Mouse (Mus musculus): ENCODE results near the gene Clcc1. TPM values are rescaled to one million over a fixed set of nuclear protein-coding genes. Genes with fewer than 3 reads are reported as not detected.

The Clcc1 gene
- polyA plus RNA-seq, 1 experiment from 2014 or later: 41.4 TPM

- 95% methylated on average over 3 of the region's 3 CpGs for WGBS
- Histone ChIP-seq H3K27me3 (ENCODE audit: control insufficient read depth, insufficient read depth, low read depth, low read length) (no peaks in the 10 kb centered on the region), H3K4me3 (ENCODE audit: low read depth, low read length) (no peak overlapping the region), H3K36me3 (ENCODE audit: control insufficient read depth, insufficient read depth, low read length) (no peaks in the 10 kb centered on the region), H3K4me1 (ENCODE audit: control insufficient read depth, insufficient read depth, low read length) (0 out of 2 replicates have a peak, but pooled peaks cover 2% of the 10 kb centered on the region), H3K9me3 (replicated peaks; ENCODE audit: control insufficient read depth, low read length, poor library complexity, severe bottlenecking) (no peaks in the 10 kb centered on the region), H3K27ac (ENCODE audit: low read length) (no peak overlapping the region), H3K4me2 (ENCODE audit: low read length) (no peak overlapping the region), H3K9ac (ENCODE audit: low read depth, low read length) (no peak overlapping the region)
- no peak for ATAC-seq
Observed at GRCm38 (mm10) chr3:108727776-108728175, 74.1 kb downstream of the Clcc1 start.

Other genes starting within 250 kb of the Clcc1 start
- 27.9 and 33.2 TPM in 2 replicates for gene Celsr2, start 238.4 kb upstream of the Clcc1 start, polyA plus RNA-seq (2015; fragmentation: Nextera tagmentation; extraction: Ambion mirVana)
- 217 and 220 TPM in 2 replicates for gene Sars, start 208.7 kb upstream of the Clcc1 start, polyA plus RNA-seq (2015; fragmentation: Nextera tagmentation; extraction: Ambion mirVana)
- 3.1 and 4.4 TPM in 2 replicates for gene 1700013F07Rik, start 119.8 kb upstream of the Clcc1 start, polyA plus RNA-seq (2015; fragmentation: Nextera tagmentation; extraction: Ambion mirVana)
- gene 5330417C22Rik, start 117.4 kb upstream of the Clcc1 start, polyA plus RNA-seq (2015; fragmentation: Nextera tagmentation; extraction: Ambion mirVana): 20.8 and 21.5 TPM in 2 replicates
- 55.8 and 60.3 TPM in 2 replicates for gene Tmem167b, start 91.4 kb upstream of the Clcc1 start, polyA plus RNA-seq (2015; fragmentation: Nextera tagmentation; extraction: Ambion mirVana)
- gene Taf13, start 82.2 kb upstream of the Clcc1 start, polyA plus RNA-seq (2015; fragmentation: Nextera tagmentation; extraction: Ambion mirVana): 55.5 and 59.1 TPM in 2 replicates
- 124 and 128 TPM in 2 replicates for gene Wdr47, start 62.6 kb upstream of the Clcc1 start, polyA plus RNA-seq (2015; fragmentation: Nextera tagmentation; extraction: Ambion mirVana)
- gene Gpsm2, start 68.4 kb downstream of the Clcc1 start, polyA plus RNA-seq (2015; fragmentation: Nextera tagmentation; extraction: Ambion mirVana): 16.6 and 19.4 TPM in 2 replicates
- gene Aknad1, start 85.7 kb downstream of the Clcc1 start, polyA plus RNA-seq (2015; fragmentation: Nextera tagmentation; extraction: Ambion mirVana): not detected in 2 replicates
- 16.2 and 16.9 TPM in 2 replicates for gene Stxbp3, start 186.6 kb downstream of the Clcc1 start, polyA plus RNA-seq (2015; fragmentation: Nextera tagmentation; extraction: Ambion mirVana)
- gene Fndc7, start 236.1 kb downstream of the Clcc1 start, polyA plus RNA-seq (2015; fragmentation: Nextera tagmentation; extraction: Ambion mirVana): 0.08 TPM in 1 of 2 replicates, not detected in the other